Mouse (Mus musculus) neural tube, embryonic 12.5 days (tissue): ENCODE data around the gene Foxe3. TPM values are rescaled to one million over a fixed set of nuclear protein-coding genes. Genes with fewer than 3 reads are reported as not detected.
A peak's percentile ranks its signal among the peaks of the same experiment; 100 is the strongest.

Source experiments
- ATAC-seq: fragments of 200-750 bp; cut with Nextera tagmentation; 2 replicates; pipeline ENCODE4 v1.8.0; 2017; ENCODE audit warnings: low read depth, mild to moderate bottlenecking, moderate TSS enrichment, moderate library complexity; ENCODE audit not compliant: low FRiP score
- H3K27ac ChIP-seq: fragments of 300-500 bp; sonication (generic); 2 replicates; pipeline ENCODE4 v1.5.1; 2016
- H3K27me3 ChIP-seq: fragments of 300-500 bp; sonication (generic); replicated peaks from 2 replicates; pipeline ENCODE4 v1.6.1; 2016; ENCODE audit warnings: mild to moderate bottlenecking
- H3K36me3 ChIP-seq: fragments of 300-500 bp; sonication (generic); 2 replicates; pipeline ENCODE4 v1.6.1; 2016; ENCODE audit warnings: mild to moderate bottlenecking
- H3K4me1 ChIP-seq: fragments of 300-500 bp; sonication (generic); 2 replicates; pipeline ENCODE4 v1.6.1; 2016
- H3K4me2 ChIP-seq: fragments of 300-500 bp; sonication (generic); replicated peaks from 2 replicates; pipeline ENCODE4 v1.6.1; 2016; ENCODE audit warnings: mild to moderate bottlenecking
- H3K4me3 ChIP-seq: fragments of 300-500 bp; sonication (generic); 2 replicates; pipeline ENCODE4 v1.5.1; 2016
- H3K9ac ChIP-seq: fragments of 300-500 bp; sonication (generic); 2 replicates; pipeline ENCODE4 v1.6.1; 2016; ENCODE audit warnings: mild to moderate bottlenecking
- H3K9me3 ChIP-seq: fragments of 300-500 bp; sonication (generic); 2 replicates; pipeline ENCODE4 v1.6.1; 2016; ENCODE audit warnings: mild to moderate bottlenecking
- WGBS: fragments of 180-500 bp; shearing (Covaris S2); methylation state at CpG from one replicate; pipeline ENCODE4 v1.1.7; 2016; 5-methylcytosine and 5-hydroxymethylcytosine counted together
- polyA plus RNA-seq: library from polyadenylated mRNA; unstranded; fragments of >200 nt; fragmentation: Nextera tagmentation; extraction: Ambion mirVana; gene quantifications from 2 replicates; pipeline ENCODE4 v1.2.1, GENCODE M21; 2016

Gene Foxe3
- polyA plus RNA-seq, 1 experiment from 2014 or later = not detected

- Histone ChIP-seq H3K9me3 (no peaks in the 10 kb centered on the region), H3K4me3 (peak overlapping the region; percentile 24), H3K27me3 (peaks cover 93% of the 10 kb centered on the region), H3K27ac (no peak overlapping the region), H3K4me1 (0 out of 2 replicates have a peak, but pooled peaks cover 11% of the 10 kb centered on the region), H3K9ac (no peak overlapping the region), H3K36me3 (no peaks in the 10 kb centered on the region), H3K4me2 (peak overlapping the region; percentile 47)
- 0 out of 2 replicates have a peak, but pooled peaks have one; percentile 26 for ATAC-seq
- WGBS = under 1% methylated on average over 42 of the region's 42 CpGs
Measured at GRCm38 (mm10) chr4:114901643-114902351, 24.0 kb downstream of the Foxe3 start.

GRCm38 (mm10) chr4:114900866-114901642 lies 24.8 kb downstream of the Foxe3 start:
- H3K4me2 ChIP-seq = peak overlapping the region; percentile 47; the same call in 1 of the 2 replicates
- no peak overlapping the region for H3K27ac ChIP-seq
- 0 out of 2 replicates have a peak overlapping the region, but pooled peaks have one; percentile 1 for H3K4me3 ChIP-seq
- WGBS = 2% methylated on average over 33 of the region's 33 CpGs
- H3K9ac ChIP-seq = no peak overlapping the region
- H3K4me1 ChIP-seq = 0 out of 2 replicates have a peak, but pooled peaks cover 11% of the 10 kb centered on the region
- H3K36me3 ChIP-seq = no peaks in the 10 kb centered on the region
- no peak for ATAC-seq
- peaks cover 90% of the 10 kb centered on the region for H3K27me3 ChIP-seq
- H3K9me3 ChIP-seq = no peaks in the 10 kb centered on the region

- Histone ChIP-seq H3K27me3 (peaks cover 78% of the 10 kb centered on the region), H3K4me1 (0 out of 2 replicates have a peak, but pooled peaks cover 11% of the 10 kb centered on the region), H3K4me3 (no peak overlapping the region), H3K9me3 (no peaks in the 10 kb centered on the region), H3K27ac (no peak overlapping the region), H3K4me2 (no peak overlapping the region), H3K36me3 (no peaks in the 10 kb centered on the region), H3K9ac (no peak overlapping the region)
- no peak for ATAC-seq
- 9% methylated on average over 3 of the region's 3 CpGs for WGBS
Measured at GRCm38 (mm10) chr4:114899885-114900284, 25.9 kb downstream of the Foxe3 start.

- H3K27me3 ChIP-seq = peaks cover 59% of the 10 kb centered on the region
- ATAC-seq = no peak
- H3K36me3 ChIP-seq = no peaks in the 10 kb centered on the region
- no peaks in the 10 kb centered on the region for H3K9me3 ChIP-seq
- no peak overlapping the region for H3K4me3 ChIP-seq
- 0 out of 2 replicates have a peak, but pooled peaks cover 10% of the 10 kb centered on the region for H3K4me1 ChIP-seq
- no peak overlapping the region for H3K9ac ChIP-seq
- H3K27ac ChIP-seq = no peak overlapping the region
- 14% methylated on average over 4 of the region's 4 CpGs for WGBS
- H3K4me2 ChIP-seq = no peak overlapping the region
Measured at GRCm38 (mm10) chr4:114897853-114898252, 28.0 kb downstream of the Foxe3 start.

- H3K4me2 ChIP-seq = no peak overlapping the region
- no peak for ATAC-seq
- 85% methylated on average over 1 of the region's 1 CpGs for WGBS
- no peak overlapping the region for H3K9ac ChIP-seq
- no peaks in the 10 kb centered on the region for H3K36me3 ChIP-seq
- no peaks in the 10 kb centered on the region for H3K4me1 ChIP-seq
- no peak overlapping the region for H3K27ac ChIP-seq
- H3K4me3 ChIP-seq = no peak overlapping the region
- no peaks in the 10 kb centered on the region for H3K9me3 ChIP-seq
- no peaks in the 10 kb centered on the region for H3K27me3 ChIP-seq
Measured at GRCm38 (mm10) chr4:114882232-114882631, 43.6 kb downstream of the Foxe3 start.

- Histone ChIP-seq H3K27me3 (no peaks in the 10 kb centered on the region), H3K27ac (no peak overlapping the region), H3K36me3 (no peaks in the 10 kb centered on the region), H3K4me2 (no peak overlapping the region), H3K4me3 (no peak overlapping the region), H3K4me1 (no peaks in the 10 kb centered on the region), H3K9ac (no peak overlapping the region), H3K9me3 (no peaks in the 10 kb centered on the region)
- 50% methylated on average over 8 of the region's 8 CpGs for WGBS
- no peak for ATAC-seq
Measured at GRCm38 (mm10) chr4:114876441-114876972, 49.3 kb downstream of the Foxe3 start.

Other genes with a start within 250 kb of the Foxe3 start
- gene Gm12830, start 104.3 kb downstream of the Foxe3 start, polyA plus RNA-seq = not detected in 2 replicates
- 2.2 and 2.5 TPM in 2 replicates for gene Foxd2, start 17.1 kb downstream of the Foxe3 start, polyA plus RNA-seq
- 156 and 168 TPM in 2 replicates for gene Cmpk1, start 61.2 kb upstream of the Foxe3 start, polyA plus RNA-seq
- 8.9 and 10.2 TPM in 2 replicates for gene Stil, start 74.1 kb upstream of the Foxe3 start, polyA plus RNA-seq
- 3.0 and 3.3 TPM in 2 replicates for gene Tal1, start 130.4 kb upstream of the Foxe3 start, polyA plus RNA-seq
- gene Pdzk1ip1, start 162.7 kb upstream of the Foxe3 start, polyA plus RNA-seq = 8.0 and 9.5 TPM in 2 replicates
- gene Cyp4x1, start 208.3 kb upstream of the Foxe3 start, polyA plus RNA-seq = 2.3 and 3.2 TPM in 2 replicates